Mouse (Mus musculus): ENCODE measurements around the gene Higd1b.

The Higd1b gene

DNA sequence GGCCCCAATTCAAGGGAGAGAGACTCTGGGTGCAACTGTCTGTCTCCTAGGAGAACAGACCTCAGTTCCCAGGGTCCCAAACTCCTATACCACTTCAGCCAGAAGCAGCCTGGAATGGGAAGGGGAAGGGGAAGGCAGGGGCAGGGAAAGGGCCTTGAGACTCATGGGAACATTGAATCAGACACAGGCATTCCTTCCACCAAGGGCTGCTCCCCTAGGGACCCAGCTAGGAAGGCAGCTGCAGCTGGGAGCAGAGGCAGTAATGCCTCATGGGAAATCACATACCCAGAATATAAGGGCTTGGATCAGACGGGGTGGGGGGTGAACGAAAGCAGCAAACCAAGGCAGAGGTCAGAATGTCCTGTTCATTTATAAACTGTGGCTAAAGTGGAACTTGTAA, 2.5 kb downstream of the Higd1b start:
- no peak for DNase-seq (ENCODE audit: low read depth, low spot score)

DNA sequence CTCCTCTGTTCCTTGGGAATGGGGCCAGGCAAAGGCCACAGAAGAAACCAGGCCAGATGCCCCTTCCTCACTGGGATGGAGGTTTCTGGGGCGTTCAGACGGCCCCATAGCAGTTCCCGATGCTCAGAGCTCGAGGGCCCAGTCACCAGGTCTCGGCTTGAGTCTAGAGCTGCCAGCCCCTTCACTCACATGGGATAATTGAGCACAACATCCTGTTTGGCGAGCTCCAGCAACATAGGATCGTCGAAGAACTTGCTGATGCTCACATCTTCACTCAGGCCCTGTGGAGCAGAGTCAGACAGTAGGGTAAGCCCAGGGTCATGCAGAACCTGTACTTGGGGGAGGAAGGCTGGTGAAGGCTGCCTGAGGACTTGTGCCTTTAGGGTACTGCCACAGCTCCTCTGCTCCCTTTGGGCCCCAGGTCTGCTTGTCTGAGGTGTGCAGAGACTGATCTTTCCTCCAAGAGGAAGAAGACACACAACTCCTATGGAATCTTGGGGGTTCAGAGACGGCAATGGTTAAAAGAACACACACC, 3.0 kb downstream of the Higd1b start:
- DNase-seq (ENCODE audit: low read depth, low spot score), result no peak

DNA sequence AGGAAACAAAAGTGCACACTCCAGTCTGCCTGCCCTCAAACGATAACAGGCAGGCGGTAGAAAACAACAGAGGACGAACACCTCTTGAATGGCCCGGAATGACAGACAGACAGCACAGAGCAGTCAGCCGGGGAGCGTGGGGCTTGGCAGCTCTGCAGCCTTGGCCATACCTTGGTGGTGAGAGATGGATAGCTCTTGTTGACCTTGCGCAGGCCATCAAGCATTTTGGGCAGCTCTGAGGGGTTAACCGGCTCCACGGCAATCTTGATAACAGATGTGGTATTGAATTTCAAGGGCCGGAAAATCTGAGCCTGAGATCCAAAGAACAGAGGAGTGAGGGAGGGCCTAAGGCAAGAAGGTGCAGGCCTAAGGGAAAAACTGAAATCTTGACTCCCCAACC, 10.3 kb downstream of the Higd1b start:
- no peak for DNase-seq (ENCODE audit: low read depth, low spot score)

DNA sequence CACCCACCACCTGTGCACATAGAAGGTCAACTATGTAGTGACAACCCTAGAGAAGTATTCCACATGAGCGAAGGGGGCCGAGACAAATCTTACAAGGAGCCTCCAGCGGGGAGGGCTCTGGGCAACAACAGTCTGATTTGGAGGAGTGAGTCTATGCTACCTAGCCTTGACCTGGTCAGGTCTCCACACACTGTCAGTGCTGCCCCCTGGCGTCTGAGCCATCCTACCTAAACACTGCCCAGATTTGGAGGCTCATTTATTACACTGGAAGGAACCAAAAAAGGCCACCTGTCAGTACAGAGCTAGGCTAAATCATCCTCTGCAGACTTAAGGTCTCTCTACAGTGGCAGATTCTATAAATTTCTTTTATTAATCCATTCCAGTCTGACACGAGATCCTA, 16.2 kb downstream of the Higd1b start:
- DNase-seq (ENCODE audit: low read depth, low spot score), result peak; percentile 54

DNA sequence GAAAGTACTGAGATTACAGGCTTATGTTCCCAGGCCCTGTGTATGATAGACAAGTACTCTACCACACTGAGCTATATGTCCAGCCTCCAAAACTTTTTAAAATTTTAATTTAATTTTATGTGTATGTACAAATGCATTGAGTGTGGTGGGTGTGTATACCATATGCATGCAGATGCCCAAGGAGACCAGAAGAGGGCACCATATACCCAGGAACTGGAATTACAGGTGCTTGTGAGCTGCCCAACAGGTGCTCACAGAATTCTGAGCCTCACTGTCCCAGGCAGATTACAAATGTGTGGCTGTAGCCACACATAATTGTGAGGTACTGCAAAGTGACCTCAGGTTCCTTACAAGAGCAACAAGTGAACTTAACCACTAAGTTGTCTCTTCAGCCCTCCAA, 18.1 kb downstream of the Higd1b start:
- peak; percentile 48 for DNase-seq (ENCODE audit: low read depth, low spot score)

DNA sequence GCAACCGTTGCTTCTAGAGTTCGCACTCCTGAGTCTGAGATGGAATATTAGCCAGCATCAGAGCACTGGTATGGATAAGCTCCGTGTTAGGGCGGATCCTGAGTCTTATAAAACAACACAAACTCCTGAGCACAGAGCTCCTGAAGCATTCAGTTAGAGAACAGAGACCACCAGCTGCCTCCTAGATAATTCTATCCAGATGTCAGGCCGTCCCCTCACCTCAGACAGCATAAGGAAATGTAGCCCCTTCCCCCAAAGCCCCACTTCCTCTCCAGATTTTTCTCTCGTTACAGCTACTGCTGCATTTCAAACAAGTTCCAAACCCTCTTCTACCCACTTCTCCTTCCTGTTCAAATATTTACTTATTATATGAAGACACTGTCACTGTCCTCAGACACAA, 20.3 kb downstream of the Higd1b start:
- DNase-seq (ENCODE audit: low read depth, low spot score), result no peak

DNA sequence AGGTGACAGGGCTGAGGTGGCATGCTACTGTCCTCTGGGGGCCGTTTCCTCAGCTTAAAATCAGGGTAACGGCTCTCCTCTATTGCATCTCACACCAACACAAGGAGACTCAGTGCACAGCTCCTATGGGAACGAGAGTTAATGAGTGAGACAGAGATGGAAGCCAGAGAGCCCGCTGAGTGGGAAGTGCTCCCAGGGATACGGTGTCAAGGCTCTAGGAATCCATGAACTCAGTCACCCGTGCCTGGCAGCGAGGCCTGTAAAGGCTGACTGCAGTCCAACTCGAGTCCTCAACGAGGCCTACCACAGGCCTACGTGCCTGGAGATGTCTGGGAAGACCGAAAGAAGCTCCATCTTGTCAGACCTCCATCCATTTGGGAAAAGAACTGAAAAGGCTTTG, 23.3 kb downstream of the Higd1b start:
- no peak for DNase-seq (ENCODE audit: low read depth, low spot score)

DNA sequence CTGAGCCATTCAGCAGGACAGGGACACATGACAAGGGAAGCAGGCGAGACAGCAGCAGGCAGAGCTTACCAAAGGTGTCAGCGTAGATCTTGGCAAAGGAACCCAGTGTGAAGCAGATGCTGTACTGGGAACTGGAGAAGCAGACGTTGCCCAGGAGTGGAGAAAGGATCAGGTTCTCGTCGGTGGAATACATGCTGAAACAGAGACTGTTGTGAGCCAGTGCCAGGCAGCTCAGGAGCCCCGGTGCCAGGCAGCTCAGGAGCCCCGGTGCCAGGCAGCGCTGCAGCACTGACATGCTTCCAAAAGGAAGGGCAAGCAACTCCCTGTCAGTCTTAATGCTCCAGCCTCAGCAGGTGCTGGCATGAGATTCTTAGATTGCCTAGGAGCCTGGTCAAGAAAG, 24.3 kb downstream of the Higd1b start:
- DNase-seq (ENCODE audit: low read depth, low spot score), result no peak

DNA sequence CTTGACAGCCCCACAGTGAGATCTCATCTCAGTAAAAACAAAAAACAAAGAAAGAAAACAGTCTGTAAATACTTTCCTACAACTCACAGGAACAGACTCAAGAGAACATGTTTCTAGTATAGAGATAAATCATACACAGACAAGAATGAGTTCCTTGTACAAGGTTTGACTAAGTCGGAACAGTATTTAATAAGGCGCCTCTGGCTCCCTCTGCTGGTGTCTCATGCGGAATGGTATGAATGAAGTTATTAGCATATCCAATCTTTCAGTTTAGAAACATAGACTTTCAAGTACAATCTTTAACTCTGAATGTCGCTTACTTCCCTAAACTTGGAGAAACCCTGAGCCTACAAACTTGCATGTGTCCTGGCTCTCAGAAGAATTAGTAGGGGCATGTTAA, 28.6 kb downstream of the Higd1b start:
- peak; percentile 61 for DNase-seq (ENCODE audit: low read depth, low spot score)

DNA sequence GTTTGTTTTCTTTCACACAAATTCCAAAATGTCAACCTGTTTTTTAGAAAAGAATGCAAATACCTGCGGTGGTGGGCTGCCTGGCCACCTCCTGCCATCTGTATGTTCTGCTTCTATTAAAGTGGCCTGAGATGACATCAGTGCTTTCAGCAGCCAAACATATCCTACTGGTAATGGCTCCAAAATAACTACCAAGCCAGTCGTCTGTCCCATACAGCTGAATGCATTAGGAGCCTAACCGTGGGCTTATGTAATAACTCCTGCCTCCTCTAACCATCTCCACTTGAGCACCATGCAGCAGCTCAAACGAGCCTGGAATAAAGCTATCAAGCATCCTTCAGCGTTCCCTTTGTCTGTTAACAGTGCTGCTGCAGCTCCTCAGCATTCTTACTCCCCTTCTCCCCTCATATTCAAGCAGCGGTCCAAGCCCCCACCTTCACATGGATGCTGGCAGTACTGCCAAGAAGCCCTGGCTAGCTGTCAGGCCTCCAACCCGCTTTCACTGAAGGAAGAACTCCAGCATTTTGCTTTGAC, 39.2 kb downstream of the Higd1b start:
- no peak for DNase-seq (ENCODE audit: low read depth, low spot score)

DNA sequence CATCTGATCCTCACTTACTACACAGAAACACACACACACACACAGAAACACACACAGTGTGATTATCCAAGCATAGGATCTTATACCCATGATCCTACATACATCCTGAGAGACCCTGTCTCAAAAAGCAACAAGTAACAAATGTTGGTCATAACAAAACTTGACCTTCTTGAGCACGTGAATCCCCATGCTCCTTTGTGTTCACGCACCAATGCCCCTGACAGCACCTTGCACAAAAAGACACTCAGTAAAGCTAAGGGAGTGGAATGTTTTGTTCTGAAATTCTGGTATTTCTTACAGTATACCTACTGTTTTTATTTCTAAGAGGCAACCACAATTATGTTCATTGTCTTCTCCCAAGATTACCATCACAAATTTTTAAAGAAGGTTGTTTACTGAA, 43.9 kb downstream of the Higd1b start:
- DNase-seq (ENCODE audit: low read depth, low spot score), result peak; percentile 53

DNA sequence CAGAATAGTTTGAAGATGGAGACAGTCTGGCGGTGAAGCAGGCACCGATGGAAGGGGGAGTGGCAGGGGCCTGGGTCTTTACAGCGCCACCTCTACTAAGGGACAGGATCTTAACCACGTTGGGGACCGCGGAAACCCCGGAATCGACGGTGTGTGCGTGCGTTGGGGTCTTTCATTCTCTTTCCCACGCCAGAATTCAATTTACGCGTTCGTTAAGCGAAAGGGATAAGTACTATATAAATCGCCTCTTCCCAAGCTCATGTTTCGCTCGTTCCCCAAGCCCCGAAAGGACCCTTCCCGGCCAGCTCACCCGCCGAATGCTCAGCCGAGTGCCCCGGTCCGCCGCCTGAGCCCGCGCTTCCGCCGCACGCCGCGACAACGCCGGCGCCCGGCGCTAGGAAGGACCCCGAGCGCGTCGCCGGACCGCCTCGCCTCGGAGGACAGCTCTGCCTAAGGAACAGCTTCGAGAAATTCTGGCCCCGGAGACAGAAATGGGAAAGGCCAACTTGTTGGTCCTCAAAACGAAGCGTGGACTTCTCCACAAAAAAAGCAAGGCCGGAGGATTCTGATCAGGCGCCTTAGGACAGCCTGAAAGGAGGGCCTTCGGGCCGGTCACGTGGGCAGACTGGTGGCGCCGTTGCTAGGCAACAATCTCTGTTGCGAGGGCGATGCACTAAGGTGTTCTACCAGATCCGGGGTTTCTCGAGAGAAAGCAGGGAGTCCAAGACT, 45.1 kb downstream of the Higd1b start, which contains the start of the genes Eftud2 and Ccdc103:
TSS of gene Eftud2 (minus strand) at position 401 of the 729 bp plus-strand sequence.
TSS of gene Ccdc103 (plus strand) at position 620 of the 729 bp plus-strand sequence.
- DNase-seq (ENCODE audit: low read depth, low spot score), result peak; percentile 95

DNA sequence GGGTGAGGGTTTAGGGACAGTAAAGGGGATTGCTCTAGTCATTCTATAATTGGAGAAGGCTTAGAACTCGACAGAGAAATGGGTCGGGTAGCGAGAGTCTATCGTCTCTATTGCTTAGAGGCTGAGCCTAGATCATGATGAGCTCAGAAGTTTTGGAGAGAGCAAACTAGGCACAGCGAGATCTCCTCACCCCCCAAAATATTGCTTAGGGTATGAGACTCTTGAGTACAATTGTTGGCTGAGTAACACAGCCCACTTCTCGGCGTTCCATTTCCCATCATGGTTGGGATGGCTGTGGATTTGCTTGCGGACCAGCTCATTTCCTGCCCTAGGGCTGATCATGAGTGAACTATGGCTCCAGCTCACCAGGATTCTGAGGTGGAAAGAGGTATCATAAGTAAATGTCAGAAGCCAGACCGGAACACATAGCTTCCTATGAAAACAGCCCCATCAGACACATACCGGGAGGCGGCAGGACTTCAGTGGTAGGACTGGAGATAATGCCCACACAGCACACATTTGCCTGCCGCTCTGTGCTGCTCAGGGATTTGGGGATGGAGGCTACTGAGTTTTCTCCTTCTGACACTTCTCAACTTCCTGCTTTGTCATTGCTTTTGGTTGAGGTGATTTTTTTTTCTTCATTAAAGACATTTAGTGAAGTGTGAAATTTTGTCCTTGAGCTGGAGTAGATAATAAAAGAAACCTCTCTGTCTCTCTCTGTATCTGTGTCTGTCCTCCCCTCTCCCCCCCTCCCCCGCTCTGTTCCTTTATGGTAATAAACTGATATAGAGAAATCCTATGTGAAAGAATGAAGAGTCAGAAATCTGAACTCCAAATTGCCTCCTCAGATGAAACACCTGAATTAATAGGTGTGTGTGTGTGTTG, 45.9 kb downstream of the Higd1b start:
- no peak for DNase-seq (ENCODE audit: low read depth, low spot score)

DNA sequence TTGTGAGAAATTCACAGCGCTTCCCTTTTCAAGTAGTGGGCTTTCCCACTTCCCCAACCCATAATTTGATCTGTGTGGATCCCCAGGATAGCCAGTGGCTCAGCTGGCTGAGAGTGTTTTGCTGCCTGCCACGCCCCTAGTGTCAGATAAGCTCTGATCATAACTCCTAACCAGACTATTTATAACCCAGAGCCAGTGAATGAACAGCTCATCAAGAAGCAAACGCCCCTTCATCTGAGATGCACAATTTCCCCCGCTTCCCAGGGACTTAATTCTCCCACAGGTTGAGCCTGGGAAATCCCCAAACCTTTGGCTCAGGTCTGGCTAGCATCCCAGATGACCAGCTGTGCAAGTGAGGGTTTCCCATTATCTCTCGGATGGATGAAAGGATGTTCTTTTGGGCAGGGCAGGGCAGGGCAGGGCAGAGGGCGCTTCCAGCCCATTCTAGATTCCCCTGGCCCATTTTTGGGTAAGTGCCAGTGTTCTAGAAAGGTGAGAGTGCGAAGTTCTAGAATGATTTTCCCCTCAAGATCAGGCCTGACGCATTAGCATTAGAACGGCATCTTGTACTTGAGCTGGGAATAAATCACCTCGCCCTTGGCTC, 49.1 kb downstream of the Higd1b start, which contains the start of gene Fam187a:
TSS of gene Fam187a (plus strand) at position 554 of the 604 bp plus-strand sequence.
- DNase-seq (ENCODE audit: low read depth, low spot score), result no peak

DNA sequence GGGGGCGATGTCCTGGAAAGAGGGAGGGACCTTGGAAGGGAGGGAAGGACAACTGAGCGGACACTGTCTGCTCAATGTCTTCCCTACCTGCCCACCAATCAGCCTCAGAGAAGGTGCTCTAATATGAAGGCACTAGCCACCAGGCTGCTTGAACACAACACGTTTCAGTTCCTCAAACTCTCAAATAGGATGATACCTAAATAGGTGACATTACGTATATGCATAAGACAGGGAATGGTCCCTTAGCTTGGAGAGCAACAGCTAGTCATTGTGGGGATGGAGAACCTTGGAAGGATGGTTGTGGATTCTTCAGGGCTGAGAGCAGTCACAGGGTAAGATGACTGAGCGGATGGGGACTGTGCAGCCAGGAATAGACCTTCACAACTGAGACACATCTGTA, 51.8 kb downstream of the Higd1b start:
- peak; percentile 47 for DNase-seq (ENCODE audit: low read depth, low spot score)

Data from A20 (cell line).